In genomic region chr9:31566257-31567007, GRCm38 (mm10) we compare ENCODE assay signal across 9 mouse cellular contexts.
DNase-seq lines count a peak whose midpoint lies in the region; ATAC-seq lines count a peak whose summit lies in the region.
"Had no signal": no experiment of that assay in that cellular context is flagged by ENCODE, and none has a peak within 500 bp of the region (broad histone marks: within the 10 kb centered on the region; RNA-seq: fewer than 3 reads in every experiment).

No protein-coding gene starts in this region.

- no peak overlapping the region for H3K9ac ChIP-seq in heart, embryonic 12.5 days
- H3K9ac ChIP-seq: liver, embryonic 14.5 days had no signal

- H3K4me3 ChIP-seq in heart, embryonic 12.5 days, result no peak overlapping the region

- 70% methylated on average over 31 of the region's 31 CpGs for WGBS in heart, embryonic 12.5 days

- DNase-seq in heart, adult 11 months, result peak; percentile 97
- DNase-seq in lung, postnatal 10 days, result peak; percentile 10
- DNase-seq in lung, adult 18-20 months, result no peak
- peak; percentile 56 to 59 for DNase-seq in heart, adult 9 months (ENCODE audit: low spot score in 2 of 2)
- DNase-seq in retina, embryonic 14.5 days (ENCODE audit: low spot score), result peak; percentile 51
- DNase-seq in thymus, postnatal 0 days (ENCODE audit: low spot score), result no peak
- DNase-seq in thymus, postnatal 14 days, result no peak

- H3K4me1 ChIP-seq in heart, embryonic 12.5 days (replicated peaks), result no peaks in the 10 kb centered on the region

- H3K9me3 ChIP-seq in heart, embryonic 12.5 days (replicated peaks), result 0 out of 2 replicates have a peak, but pooled peaks cover 4% of the 10 kb centered on the region

- H3K27ac ChIP-seq in heart, embryonic 12.5 days (ENCODE audit: poor library complexity, severe bottlenecking), result no peak overlapping the region
- H3K27ac ChIP-seq: liver, embryonic 14.5 days had no signal

- no peaks in the 10 kb centered on the region for H3K36me3 ChIP-seq in heart, embryonic 12.5 days

- peaks cover 3% of the 10 kb centered on the region; the same call in 1 of the 2 replicates for H3K27me3 ChIP-seq in heart, embryonic 12.5 days (replicated peaks)

- H3K4me2 ChIP-seq in heart, embryonic 12.5 days, result no peak overlapping the region

- no peak for ATAC-seq in heart, embryonic 12.5 days (ENCODE audit: insufficient number of reproducible peaks, low FRiP score)

Comparison
In these comparisons a context has a peak if more than half of its experiments do, and no peak if none do; other contexts are left out.
1. DNase-seq: peak in heart, adult 11 months (single experiment), lung, postnatal 10 days (single experiment), heart, adult 9 months (2 of 2) and retina, embryonic 14.5 days (single experiment); none in lung, adult 18-20 months (0 of 2), thymus, postnatal 0 days (single experiment) and thymus, postnatal 14 days (single experiment).